Mouse (Mus musculus) brain, embryonic 18.5 days (tissue): Measurements from ENCODE around the gene Apc2.

Experiments
- DNase-seq: peaks from one replicate; pipeline ENCODE4 v3.0.0-alpha.2; 2012; ENCODE audit warnings: low read depth, low spot score

Apc2 gene

DNA sequence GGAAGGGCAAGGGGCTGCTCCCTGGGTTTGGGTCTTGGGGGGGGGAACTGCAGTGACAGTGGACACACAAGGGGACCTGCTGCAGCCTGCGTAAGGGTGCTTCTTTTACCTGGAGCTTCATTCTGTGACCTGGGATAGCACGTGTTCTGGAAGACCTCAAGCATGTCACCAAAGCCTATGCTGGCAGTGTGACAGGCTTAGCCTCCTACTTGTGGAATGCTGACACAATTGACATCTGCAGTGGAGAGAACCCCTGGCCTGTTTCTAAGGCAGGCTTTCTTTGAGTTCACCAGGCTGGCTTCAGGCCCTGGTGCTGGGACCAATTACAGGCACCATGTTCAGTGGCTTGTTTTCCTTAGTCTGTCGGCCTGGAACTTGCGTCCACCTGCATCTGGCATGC, 1.5 kb upstream of the Apc2 start:
- no peak for DNase-seq

DNA sequence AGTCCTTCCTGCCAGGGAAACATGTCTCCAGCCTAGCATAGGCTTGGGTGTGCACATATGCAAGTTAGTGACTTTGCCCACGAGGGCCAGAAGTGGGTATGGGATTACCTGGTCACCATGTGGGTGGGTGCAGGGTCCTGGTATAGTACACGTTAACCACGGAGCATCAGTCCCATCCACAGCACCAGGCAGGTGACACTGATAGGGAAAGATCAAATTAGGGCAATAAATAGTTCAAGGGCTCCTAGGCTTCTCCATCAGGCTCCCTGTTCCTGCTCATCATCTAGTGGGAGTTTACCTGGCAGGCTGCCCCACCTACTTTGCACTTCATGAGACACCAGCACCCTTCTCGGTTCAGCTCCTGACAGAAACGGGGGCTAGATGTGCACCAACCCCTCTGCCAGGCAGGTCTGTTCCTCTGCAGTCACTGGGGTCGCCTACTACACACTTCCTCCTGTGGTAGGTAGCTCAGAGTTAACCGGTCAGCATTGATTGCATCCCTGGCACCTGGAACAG, 931 bp upstream of the Apc2 start:
- DNase-seq: no peak

DNA sequence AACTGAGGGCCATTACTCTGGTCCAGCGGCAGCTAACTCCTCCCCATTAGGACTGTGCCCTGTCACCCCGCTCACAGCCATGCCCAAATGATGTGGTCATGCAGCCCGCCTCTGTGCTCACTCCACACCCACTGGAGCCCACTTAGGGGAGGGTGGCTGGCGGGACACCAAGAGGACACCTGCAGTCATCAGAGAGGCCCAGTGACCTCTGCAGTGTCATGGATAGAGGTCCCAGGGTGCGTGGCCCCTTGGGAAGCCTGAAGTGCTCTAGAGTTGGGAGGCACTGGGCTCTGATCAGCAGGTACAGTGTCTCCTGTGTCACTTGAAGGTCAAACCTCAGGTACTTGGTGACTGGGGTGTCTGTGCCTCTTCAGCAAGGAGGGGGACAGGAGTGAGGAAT, 1.0 kb downstream of the Apc2 start:
- DNase-seq: no peak

DNA sequence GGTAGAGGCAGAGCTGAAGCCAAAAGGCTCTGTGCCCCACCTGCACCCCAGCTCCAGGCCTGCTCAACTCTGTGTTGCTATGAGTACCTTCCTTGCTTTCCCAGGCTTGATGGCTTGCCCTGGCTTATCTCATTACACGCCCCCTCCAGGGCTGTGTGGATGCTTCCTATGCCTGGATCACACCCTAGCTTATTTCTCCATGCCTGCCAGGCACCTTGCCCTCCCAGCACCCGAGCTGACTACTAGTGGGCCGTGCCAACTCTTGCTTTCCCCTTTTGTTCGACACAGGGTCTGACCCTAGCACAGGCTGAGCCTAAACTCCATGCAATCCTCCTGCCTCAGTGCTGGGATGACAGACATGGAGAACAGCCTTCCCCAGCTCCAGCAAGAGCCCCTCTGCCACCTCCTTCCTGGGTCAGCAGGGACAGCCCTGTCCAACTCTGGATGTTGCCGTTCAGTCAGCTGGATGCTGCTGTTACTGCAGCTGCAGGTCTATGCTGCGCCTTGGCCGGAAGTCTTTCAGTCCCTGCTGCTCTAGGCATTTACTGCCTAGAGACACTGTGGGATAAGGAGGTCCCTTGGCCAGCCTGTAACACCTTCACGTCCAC, 1.9 kb downstream of the Apc2 start:
- no peak for DNase-seq

DNA sequence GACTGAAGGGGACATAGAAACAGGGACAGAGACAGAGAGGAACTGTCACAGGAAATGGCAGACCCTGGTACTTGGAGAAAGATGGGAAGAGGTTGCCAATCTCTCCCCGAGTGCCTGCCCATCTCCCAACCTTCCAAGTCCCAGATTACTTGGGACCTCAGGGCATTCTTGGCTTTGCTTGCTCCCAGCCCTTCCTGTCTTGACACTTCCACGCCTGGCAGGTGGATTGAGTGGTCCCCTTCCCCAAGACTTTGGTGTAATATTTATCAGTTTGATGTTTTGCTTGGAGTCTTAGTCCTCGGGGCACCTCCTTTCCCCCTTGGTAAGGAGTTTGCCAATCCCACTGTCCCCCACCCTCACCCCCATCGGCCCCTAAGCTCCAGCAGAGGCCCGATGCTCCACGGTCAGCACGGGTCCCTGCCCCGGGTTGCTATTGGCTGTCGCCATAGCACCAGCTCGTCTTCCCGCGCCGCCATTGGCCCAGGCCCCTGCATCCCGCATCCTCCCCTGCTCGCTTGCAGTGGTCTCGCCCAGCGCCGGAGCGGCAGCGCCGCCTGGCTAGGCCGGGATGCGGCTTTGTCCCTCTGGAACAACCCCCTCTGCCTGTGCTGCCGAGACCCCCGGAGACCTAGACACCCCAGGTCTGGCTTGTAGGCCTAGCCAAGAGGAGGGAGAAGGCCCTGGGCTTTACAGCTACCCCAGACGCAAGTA, 2.9 kb downstream of the Apc2 start:
- DNase-seq: peak; percentile 87

DNA sequence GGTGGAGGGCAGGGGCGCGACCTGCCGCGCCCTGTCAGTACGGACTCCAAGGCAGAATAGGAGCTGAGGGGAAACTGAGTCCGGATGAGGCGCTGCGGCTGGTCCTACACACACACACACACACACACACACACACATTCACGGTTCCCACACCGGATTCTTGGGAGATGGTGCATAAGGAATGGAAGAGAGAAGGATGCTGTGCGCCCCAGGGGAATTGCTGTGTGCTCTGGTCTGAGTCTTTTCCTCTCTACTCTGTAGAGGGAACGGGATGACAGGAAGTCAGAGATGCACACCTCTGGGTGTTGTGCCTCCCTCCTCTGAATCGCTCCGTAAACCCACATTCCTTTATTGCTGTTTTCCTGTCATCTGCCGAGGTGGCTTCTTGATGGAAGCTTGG, 3.5 kb downstream of the Apc2 start:
- DNase-seq: no peak

DNA sequence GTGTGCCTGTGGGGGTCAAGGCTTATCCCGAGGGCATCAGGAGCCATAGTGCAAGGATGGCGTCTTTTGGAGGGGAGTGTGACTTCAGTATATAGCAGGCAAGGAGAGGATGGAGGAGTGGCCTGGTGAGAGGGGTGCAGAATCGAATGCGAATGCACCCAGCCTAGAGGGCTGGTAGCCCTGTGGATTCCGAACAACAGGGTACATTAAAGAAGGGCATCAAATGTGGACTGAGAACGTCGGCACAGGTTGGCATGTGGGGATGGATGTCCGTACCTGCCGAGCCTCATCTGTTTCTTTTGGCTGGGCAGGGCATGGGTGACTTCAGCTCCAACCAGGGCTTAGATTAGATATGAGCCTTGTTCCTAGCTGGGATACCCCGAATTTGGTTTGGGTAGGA, 4.0 kb downstream of the Apc2 start:
- no peak for DNase-seq

DNA sequence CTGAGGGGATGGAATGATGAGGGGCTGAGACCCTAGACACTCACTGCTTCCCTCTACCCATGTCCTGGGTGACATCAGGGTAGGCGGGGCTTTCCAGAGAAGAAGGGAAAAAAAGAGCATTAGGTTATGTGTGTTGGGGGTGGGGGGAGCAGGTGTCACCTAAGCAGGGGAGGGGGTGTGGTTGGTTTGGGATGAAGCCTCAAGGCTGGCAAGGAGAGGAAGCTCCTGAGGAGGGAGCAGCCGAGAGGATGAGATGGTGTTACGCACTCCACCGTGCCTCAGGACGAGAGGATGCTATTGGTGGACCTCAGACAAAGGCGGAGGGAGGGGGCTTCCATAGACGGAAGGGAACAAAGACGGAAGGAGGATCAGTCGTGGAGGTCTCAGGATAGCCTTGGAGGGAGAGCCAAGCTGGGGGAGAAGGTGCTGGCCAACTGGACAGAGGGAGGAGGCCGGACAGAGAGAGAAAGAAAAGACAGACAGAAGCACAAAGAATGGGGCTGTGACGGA, 5.0 kb downstream of the Apc2 start:
- DNase-seq: peak; percentile 87

DNA sequence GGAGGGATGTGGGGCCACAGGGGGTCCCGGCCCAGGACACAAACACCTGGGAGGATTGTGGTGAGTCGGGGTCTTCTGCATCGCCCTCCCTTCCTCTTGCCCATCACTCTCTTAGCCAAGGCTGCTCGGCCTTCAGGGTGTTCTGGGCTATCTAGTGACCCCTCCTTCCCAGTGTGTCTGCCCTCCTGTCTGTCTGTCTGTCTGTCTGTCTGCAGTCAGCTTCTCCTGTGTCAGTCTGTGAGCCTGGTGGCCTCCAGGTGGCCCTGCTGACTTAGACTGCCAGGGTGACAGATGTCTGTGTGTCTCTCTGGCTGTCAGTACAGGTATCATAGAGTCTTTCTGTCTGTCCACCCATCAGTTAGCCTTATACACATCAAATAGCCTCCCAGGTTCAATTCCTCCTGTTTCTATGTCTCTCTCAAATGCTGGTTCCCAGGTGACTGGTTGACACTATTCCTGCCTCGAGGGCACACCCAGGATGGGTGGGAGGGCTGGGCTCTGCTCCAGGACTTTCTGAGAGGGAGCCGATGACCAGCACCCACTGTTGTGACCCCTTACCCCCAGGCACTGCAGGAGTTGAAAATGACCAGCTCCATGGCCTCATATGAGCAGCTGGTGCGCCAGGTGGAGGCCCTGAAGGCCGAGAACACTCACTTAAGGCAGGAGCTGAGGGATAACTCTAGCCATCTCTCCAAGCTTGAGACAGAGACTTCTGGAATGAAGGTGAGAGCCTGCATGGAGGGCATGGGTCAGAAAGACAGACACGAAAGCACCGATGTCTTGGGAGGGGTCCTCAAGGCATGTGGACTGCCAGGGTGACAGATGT, 5.7 kb downstream of the Apc2 start:
- no peak for DNase-seq

DNA sequence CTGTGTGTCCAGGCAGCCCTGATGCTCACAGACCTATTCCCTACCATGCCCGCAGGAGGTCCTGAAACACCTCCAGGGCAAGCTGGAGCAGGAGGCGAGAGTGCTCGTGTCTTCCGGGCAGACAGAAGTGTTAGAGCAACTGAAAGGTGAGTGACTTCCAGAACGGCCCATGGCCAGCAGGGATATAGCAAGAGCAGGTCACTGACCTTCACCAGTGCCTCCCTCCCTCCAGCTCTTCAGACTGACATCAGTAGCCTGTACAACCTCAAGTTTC, 6.2 kb downstream of the Apc2 start:
- DNase-seq: no peak

DNA sequence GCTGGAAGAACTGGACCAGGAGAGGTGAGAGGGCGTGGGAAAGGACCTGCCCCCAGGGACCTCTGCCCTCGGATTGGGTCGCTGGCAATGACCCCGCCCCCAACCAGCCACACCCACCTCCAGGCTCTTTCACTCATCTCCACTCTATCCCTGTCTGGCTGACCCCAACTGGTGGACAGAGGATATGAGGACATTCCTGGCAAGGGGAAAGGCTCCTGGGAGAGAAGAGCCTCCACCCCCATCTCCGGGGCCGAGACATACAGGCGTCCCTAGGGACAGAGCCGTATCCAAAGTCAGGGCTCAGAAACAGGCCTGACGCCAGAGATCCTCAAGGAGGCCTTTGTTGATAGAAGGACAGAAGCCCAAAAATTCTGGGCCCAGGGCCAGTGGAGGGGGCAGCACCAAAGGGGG, 6.7 kb downstream of the Apc2 start:
- DNase-seq: no peak

DNA sequence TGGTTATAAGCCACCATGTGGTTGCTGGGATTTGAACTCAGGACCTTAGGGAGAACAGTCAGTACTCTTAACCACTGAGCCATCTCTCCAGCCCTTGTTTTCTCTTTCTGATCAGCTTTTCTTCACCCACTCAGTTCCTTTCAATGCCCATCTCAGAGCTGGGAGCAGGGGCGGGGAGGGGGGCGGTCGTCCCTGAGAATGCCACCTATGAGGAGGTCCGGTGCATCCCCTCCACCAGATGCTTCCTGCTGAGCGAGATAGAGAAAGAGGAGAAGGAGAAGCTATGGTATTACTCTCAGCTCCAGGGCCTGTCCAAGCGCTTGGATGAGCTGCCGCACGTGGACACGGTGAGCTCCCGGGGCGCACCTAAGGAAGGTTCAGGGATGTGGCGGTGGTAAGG, 8.7 kb downstream of the Apc2 start:
- DNase-seq: no peak

DNA sequence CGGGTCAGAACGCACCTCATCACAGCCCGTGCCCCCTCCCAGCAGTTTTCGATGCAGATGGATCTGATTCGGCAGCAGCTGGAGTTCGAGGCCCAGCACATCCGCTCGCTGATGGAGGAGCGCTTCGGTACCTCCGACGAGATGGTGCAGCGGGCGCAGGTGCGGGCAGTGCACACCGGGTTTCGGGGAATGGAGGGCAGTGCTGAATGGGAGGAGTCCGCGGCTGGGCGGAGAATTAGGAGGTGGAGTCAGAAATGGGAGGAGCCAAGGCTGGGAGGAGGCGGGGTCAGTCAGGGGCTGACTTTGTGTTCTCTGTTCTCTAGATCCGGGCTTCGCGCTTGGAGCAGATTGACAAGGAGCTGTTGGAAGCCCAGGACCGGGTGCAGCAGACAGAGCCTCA, 9.1 kb downstream of the Apc2 start:
- DNase-seq: no peak

DNA sequence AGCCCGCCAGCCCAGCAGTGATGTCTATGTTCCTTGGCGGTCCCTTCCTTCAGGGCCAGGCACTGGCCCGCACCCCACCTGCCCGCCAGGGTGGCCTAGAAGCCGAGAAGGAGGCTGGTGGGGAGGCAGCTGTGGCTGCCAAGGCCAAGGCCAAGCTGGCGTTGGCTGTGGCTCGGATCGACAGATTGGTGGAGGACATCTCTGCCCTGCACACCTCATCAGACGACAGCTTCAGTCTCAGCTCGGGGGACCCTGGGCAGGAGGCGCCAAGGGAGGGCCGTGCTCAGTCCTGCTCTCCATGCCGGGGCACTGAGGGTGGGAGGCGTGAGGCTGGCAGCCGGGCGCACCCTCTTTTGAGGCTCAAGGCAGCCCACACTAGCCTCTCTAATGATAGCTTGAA, 15.8 kb downstream of the Apc2 start:
- no peak for DNase-seq

DNA sequence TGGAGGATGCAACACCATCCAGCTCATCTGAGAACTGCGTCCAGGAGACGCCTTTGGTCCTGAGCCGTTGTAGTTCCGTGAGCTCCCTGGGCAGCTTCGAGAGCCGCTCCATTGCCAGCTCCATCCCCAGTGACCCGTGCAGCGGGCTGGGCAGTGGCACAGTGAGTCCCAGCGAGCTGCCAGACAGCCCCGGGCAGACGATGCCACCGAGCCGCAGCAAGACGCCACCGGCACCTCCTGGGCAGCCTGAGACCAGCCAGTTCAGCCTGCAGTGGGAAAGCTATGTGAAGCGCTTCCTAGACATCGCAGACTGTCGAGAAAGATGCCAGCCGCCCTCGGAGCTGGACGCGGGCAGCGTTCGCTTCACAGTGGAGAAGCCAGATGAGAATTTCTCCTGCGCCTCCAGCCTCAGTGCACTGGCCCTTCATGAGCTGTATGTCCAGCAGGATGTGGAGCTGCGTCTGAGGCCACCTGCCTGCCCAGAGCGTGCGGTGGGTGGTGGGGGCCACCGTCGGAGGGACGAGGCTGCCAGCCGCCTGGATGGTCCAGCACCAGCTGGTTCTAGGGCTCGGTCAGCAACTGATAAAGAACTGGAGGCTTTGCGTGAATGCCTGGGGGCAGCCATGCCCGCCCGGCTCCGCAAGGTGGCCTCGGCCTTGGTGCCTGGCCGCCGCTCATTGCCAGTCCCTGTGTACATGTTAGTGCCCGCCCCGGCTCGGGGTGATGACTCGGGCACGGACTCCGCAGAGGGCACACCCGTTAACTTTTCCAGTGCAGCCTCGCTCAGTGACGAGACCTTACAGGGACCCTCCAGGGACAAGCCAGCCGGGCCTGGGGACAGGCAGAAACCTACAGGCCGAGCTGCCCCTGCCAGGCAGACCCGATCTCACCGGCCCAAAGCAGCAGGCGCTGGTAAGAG, 17.1 kb downstream of the Apc2 start:
- no peak for DNase-seq

DNA sequence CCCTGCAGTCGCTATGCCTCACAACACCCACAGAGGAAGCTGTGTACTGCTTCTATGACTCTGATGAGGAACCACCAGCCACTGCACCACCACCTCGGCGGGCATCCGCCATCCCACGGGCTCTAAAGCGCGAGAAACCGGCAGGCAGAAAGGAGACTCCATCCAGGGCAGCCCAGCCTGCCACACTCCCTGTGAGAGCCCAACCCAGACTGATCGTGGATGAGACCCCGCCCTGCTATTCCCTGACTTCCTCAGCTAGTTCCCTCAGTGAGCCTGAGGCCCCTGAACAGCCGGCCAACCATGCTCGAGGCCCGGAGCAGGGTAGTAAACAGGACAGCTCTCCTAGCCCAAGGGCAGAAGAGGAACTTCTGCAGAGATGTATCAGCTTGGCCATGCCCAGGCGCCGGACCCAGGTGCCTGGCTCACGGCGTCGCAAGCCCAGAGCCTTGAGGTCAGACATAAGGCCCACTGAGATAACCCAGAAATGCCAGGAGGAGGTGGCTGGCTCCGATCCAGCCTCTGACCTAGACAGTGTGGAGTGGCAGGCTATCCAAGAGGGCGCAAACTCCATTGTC, 17.9 kb downstream of the Apc2 start:
- no peak for DNase-seq

DNA sequence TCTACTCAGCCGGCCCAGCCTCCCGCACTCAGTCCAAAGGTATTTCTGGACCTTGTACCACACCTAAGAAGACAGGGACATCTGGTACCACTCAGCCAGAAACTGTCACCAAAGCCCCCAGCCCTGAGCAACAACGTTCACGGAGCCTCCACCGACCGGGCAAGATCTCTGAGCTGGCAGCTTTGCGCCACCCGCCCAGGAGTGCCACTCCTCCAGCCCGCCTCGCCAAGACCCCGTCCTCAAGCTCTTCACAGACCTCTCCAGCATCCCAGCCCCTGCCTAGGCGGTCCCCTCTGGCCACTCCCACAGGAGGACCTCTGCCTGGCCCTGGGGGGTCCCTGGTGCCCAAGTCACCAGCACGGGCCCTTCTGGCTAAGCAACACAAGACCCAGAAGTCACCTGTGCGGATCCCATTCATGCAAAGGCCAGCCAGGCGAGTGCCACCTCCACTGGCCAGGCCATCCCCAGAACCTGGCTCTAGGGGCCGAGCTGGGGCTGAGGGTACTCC, 18.8 kb downstream of the Apc2 start:
- DNase-seq: no peak

DNA sequence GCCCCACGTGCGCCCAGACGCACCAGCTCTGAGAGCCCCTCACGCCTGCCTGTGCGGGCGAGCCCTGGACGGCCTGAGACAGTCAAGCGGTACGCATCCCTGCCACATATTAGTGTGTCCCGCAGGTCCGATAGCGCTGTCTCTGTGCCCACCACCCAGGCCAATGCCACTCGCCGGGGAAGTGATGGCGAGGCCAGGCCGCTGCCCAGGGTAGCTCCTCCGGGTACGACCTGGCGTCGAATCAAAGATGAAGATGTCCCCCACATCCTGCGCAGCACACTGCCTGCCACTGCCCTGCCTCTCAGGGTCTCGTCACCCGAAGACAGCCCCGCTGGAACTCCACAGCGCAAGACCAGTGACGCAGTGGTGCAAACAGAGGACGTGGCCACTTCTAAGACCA, 19.5 kb downstream of the Apc2 start:
- DNase-seq: no peak

DNA sequence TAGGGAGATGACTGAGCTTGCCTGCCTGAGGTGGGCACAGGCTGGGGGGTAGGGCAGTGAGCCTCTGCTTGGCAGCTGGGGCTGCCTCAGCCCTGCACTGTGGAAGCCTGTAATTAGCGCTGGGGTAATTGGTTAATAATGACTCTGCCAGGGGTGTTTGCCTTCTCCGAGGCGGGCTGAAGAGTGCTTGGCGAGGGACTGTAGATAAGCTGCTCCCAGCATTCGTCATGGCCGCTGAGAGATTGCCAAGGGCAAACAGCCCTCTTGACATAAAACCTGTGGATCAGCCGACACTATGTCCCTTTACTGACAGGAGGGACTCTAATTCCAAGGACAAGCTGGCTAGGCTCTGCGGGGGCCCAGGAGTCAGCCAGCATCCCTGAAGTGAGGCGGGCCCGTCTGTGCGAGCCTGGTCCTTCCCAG, 20.6 kb downstream of the Apc2 start:
- no peak for DNase-seq

DNA sequence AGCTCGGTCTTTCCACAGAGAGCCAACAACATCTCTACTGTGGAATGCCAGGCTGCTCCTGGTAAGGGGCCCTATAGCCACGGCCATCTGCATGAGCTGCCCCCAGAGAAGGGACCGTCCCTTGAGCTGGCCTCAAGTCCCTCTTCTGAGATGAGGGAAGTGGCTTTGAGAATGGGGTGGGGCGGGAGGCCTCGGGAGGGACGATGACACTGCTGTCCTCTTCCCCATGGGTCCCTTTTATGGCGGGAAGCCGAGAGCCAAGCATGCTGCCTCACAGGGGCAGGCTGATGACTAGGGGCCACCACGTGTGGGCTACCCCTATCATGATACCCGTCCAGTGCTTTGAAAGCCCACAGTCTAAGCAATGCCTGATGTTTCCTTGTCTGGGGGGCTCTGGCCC, 21.2 kb downstream of the Apc2 start:
- DNase-seq: no peak

DNA sequence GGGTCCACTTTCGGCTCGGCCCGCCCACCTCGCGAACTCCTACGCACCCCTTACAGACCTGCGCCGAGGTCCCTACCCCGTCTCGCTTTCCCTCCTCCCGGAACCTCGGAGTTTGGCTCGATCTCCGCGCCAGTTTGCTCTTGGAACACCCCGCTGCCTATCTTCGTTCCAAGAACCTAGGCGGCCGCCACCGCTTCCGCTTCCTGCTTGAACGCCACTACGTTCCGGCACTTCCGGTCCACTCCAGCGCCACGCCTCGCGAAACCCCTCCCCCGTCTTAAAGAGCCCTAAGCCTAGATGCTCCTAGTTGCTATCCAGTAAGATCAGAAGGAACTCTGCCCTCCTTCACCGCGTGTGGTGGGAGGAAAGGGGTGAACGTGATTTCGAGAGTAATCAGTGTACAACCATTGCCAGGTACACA, 24.6 kb downstream of the Apc2 start, which contains the start of gene 2310011J03Rik:
2310011J03Rik (minus strand) TSS at position 198 of the 421 bp plus-strand sequence.
- peak; percentile 73 for DNase-seq
